Mouse (Mus musculus): Measurements from ENCODE around the gene Tmem117. TPM values are rescaled to one million over a fixed set of nuclear protein-coding genes. Genes with fewer than 3 reads are reported as not detected.

Gene Tmem117
- total and polyA plus RNA-seq, 3 experiments = not detected

DNA sequence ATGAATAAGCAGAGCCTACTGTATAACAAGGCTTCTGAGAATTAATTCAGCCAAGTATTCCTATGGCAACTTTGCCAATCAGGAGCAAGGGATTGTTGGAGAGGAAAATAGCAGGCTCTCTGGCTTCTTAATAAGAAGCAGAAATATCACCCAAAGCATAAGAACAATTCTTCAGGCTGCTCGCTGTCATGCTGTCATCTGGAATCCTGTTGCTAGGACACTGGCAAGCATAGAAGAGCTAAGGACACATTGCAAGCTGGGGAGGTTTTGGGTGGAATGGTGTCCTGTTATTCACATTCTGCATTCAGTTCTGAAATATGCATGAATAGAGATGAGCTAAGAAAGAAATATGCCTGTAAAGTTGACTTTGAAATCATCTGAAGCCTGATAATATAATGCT is 439.8 kb downstream of the Tmem117 start:
- Histone ChIP-seq H3K27ac (ENCODE audit: control insufficient read depth, low read depth, low read length) (no peak overlapping the region), H3K36me3 (ENCODE audit: control insufficient read depth in 1 of 2, insufficient read depth in 2 of 2, low read length in 2 of 2) (no peaks in the 10 kb centered on the region), H3K4me3 (ENCODE audit: control insufficient read depth in 1 of 2, insufficient read depth in 1 of 2, low read depth in 2 of 2, low read length in 2 of 2) (no peak overlapping the region), H3K27me3 (ENCODE audit: control insufficient read depth in 1 of 2, insufficient read depth in 2 of 2, low read length in 2 of 2) (no peaks in the 10 kb centered on the region), H3K9me3 (replicated peaks; ENCODE audit: insufficient read depth, low read length) (no peaks in the 10 kb centered on the region; the same call in 1 of the 2 replicates), H3K4me1 (ENCODE audit: control insufficient read depth in 1 of 2, insufficient read depth in 2 of 2, low read length in 2 of 2) (no peaks in the 10 kb centered on the region), H3K79me2 (ENCODE audit: control insufficient read depth, insufficient read depth, low read length, poor library complexity) (no peaks in the 10 kb centered on the region), H3K9ac (ENCODE audit: control insufficient read depth, low read depth, low read length, poor library complexity, severe bottlenecking) (no peak overlapping the region)
- TF ChIP-seq ETS1 (IDR thresholded peaks at IDR 0.05; ENCODE audit: low read depth, low read length) = no peak
- TF ChIP-seq GATA1 (IDR thresholded peaks at IDR 0.05; ENCODE audit: low read depth, low read length) = no peak
- TF ChIP-seq MAFK (IDR thresholded peaks at IDR 0.05; ENCODE audit: borderline replicate concordance, low read depth, low read length) = no peak
- no peak for TF ChIP-seq E2F4 (IDR thresholded peaks at IDR 0.05; ENCODE audit: borderline replicate concordance, low read depth, low read length)
- TF ChIP-seq KAT2A (conservative IDR thresholded peaks at IDR 0.05; ENCODE audit: low read depth, low read length) = no peak
- TF ChIP-seq MXI1 (IDR thresholded peaks at IDR 0.05; ENCODE audit: low read depth, low read length) = no peak
- TF ChIP-seq ZC3H11A (IDR thresholded peaks at IDR 0.05; ENCODE audit: low read depth, low read length) = no peak
- TF ChIP-seq EP300 (IDR thresholded peaks at IDR 0.05; ENCODE audit: low read depth in 1 of 2, low read length in 2 of 2) = no peak
- no peak for TF ChIP-seq HCFC1 (IDR thresholded peaks at IDR 0.05; ENCODE audit: low read depth, low read length)
- no peak for TF ChIP-seq ELF1 (IDR thresholded peaks at IDR 0.05; ENCODE audit: low read depth, low read length)
- no peak for TF ChIP-seq TBP (IDR thresholded peaks at IDR 0.05; ENCODE audit: low read depth, low read length)
- TF ChIP-seq TCF12 (IDR thresholded peaks at IDR 0.05; ENCODE audit: low read depth, low read length) = no peak
- no peak for DNase-seq (ENCODE audit: low read depth, low spot score)

DNA sequence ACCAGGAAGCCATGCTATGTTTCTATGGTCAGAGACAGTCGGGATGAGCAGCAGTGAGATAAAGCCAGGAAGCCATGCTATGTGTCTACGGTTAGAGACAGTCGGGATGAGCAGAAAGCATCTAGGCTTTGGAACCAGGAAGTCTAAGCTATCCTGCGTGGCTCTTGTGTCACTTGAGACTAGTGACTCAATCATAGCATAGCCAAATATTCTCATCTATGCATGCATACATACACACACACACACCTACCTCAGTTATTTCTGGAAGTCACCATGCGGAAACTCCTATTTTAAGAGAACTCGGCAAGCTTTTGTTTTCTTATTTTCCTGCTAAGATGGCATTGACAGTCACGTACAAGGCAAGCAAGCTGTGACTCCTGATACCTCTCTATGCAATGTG is 441.8 kb downstream of the Tmem117 start:
- Histone ChIP-seq H3K4me3 (ENCODE audit: control insufficient read depth in 1 of 2, insufficient read depth in 1 of 2, low read depth in 2 of 2, low read length in 2 of 2) (no peak overlapping the region), H3K9me3 (replicated peaks; ENCODE audit: insufficient read depth, low read length) (no peaks in the 10 kb centered on the region; the same call in 1 of the 2 replicates), H3K36me3 (ENCODE audit: control insufficient read depth in 1 of 2, insufficient read depth in 2 of 2, low read length in 2 of 2) (no peaks in the 10 kb centered on the region), H3K4me1 (ENCODE audit: control insufficient read depth in 1 of 2, insufficient read depth in 2 of 2, low read length in 2 of 2) (no peaks in the 10 kb centered on the region), H3K79me2 (ENCODE audit: control insufficient read depth, insufficient read depth, low read length, poor library complexity) (no peaks in the 10 kb centered on the region), H3K27me3 (ENCODE audit: control insufficient read depth in 1 of 2, insufficient read depth in 2 of 2, low read length in 2 of 2) (no peaks in the 10 kb centered on the region), H3K9ac (ENCODE audit: control insufficient read depth, low read depth, low read length, poor library complexity, severe bottlenecking) (no peak overlapping the region), H3K27ac (ENCODE audit: control insufficient read depth, low read depth, low read length) (no peak overlapping the region)
- DNase-seq (ENCODE audit: low read depth, low spot score) = no peak
- TF ChIP-seq USF2 (IDR thresholded peaks at IDR 0.05; ENCODE audit: borderline replicate concordance in 1 of 2, insufficient read depth in 1 of 2, low read depth in 1 of 2, low read length in 2 of 2) = no peak
- TF ChIP-seq UBTF (IDR thresholded peaks at IDR 0.05; ENCODE audit: borderline replicate concordance, insufficient read depth, low read depth, low read length) = no peak
- no peak for TF ChIP-seq KAT2A (conservative IDR thresholded peaks at IDR 0.05; ENCODE audit: low read depth, low read length)
- no peak for TF ChIP-seq RAD21 (IDR thresholded peaks at IDR 0.05; ENCODE audit: low read depth, low read length)
- TF ChIP-seq CTCF (IDR thresholded peaks at IDR 0.05 in 2 of 3, conservative IDR thresholded peaks at IDR 0.05 in 1 of 3; ENCODE audit: control insufficient read depth in 1 of 3, insufficient read depth in 1 of 3, low read depth in 2 of 3, low read length in 3 of 3, poor library complexity in 1 of 3, severe bottlenecking in 1 of 3) = no peak
- no peak for TF ChIP-seq ZC3H11A (IDR thresholded peaks at IDR 0.05; ENCODE audit: low read depth, low read length)
- no peak for TF ChIP-seq SIN3A (IDR thresholded peaks at IDR 0.05; ENCODE audit: low read length)
- no peak for TF ChIP-seq POLR2A (IDR thresholded peaks at IDR 0.05; ENCODE audit: control insufficient read depth in 1 of 2, insufficient read depth in 1 of 2, low read depth in 1 of 2, low read length in 2 of 2, poor library complexity in 1 of 2)
- TF ChIP-seq MYB (IDR thresholded peaks at IDR 0.05; ENCODE audit: low read depth, low read length) = no peak
- TF ChIP-seq CHD2 (IDR thresholded peaks at IDR 0.05; ENCODE audit: low read length) = no peak
- TF ChIP-seq USF1 (IDR thresholded peaks at IDR 0.05; ENCODE audit: low read depth, low read length) = no peak
- TF ChIP-seq MAX (IDR thresholded peaks at IDR 0.05; ENCODE audit: low read length) = no peak
- TF ChIP-seq ETS1 (IDR thresholded peaks at IDR 0.05; ENCODE audit: low read depth, low read length) = no peak
- TF ChIP-seq E2F4 (IDR thresholded peaks at IDR 0.05; ENCODE audit: borderline replicate concordance, low read depth, low read length) = no peak
- no peak for TF ChIP-seq GATA1 (IDR thresholded peaks at IDR 0.05; ENCODE audit: low read depth, low read length)
- TF ChIP-seq POLR2AphosphoS2 (IDR thresholded peaks at IDR 0.05; ENCODE audit: low read length) = no peak
- no peak for TF ChIP-seq ZKSCAN1 (IDR thresholded peaks at IDR 0.05; ENCODE audit: low read depth, low read length)
- no peak for TF ChIP-seq NELFE (IDR thresholded peaks at IDR 0.05; ENCODE audit: low read depth, low read length)
